Mouse (Mus musculus) brain, embryonic 14.5 days (tissue): Measurements from ENCODE around the gene Zmynd8.

Source experiments
- CTCF ChIP-seq: fragments of 200-500 bp; IDR thresholded peaks from 2 replicates; pipeline ENCODE4 v1.5.1; 2012; ENCODE audit warnings: inconsistent platforms, mild to moderate bottlenecking, moderate library complexity, borderline replicate concordance; ENCODE audit not compliant: insufficient read depth, insufficient read length; ENCODE audit errors: extremely low read depth
- POLR2A ChIP-seq: fragments of 200-500 bp; IDR thresholded peaks from 2 replicates; pipeline ENCODE4 v1.6.1; 2012; ENCODE audit warnings: mild to moderate bottlenecking, inconsistent platforms, borderline replicate concordance; ENCODE audit not compliant: poor library complexity, insufficient read depth, insufficient read length, severe bottlenecking; ENCODE audit errors: extremely low read depth

DNA sequence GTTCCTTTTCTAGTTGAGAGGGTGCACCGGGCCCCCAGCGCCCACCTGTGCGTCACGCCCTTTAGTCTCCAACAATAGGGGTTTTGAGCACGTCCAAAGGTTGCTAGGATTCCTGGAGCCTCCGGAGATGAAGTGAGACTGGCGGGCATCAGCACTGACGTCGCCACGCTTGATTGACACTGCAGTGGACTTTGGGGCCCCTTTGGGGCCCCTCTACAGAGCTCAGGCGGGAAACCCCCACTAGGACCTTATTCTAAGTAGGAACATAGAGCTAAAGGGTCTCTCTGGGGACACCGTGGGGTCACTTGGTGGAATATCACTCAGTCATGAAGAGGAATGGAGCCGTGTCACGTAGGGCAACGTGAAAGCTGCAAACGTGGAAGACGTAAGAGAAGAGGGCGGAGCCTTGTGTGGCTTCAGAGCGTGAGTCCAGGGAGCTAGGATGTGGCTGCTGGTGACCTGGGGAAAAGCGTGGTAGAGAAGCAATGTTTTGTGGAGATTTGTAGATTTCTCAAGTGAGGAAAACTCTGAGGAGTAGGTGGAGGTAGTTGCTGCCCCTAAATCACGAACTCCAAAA is 156.5 kb downstream of the Zmynd8 start:
- TF ChIP-seq CTCF (no peak), POLR2A (no peak)
